Mouse (Mus musculus) right cerebral cortex, postnatal 14 days (tissue): ENCODE measurements at regions not wholly inside any gene's neighbourhood (a gene's known extent, or its start where the extent isn't known, plus 50 kb on each side); places are given as distances from the start of the nearest gene placed in this dataset.

Experiments used
- DNase-seq: peaks from one replicate; pipeline ENCODE4 v3.0.0; 2022

- DNase-seq = no peak
These were observed 197.6 kb upstream of the Bmper start for GRCm38 (mm10) chr9:23025247-23025646.

- peak; percentile 74 for DNase-seq
These were observed 195.2 kb upstream of the Bmper start for GRCm38 (mm10) chr9:23027377-23028313.

GRCm38 (mm10) chr9:23029421-23029820 is 193.5 kb upstream of the Bmper start:
- no peak for DNase-seq

- DNase-seq = no peak
These were observed 192.7 kb upstream of the Bmper start for GRCm38 (mm10) chr9:23030138-23030537.

- no peak for DNase-seq
These were observed 192.3 kb upstream of the Bmper start for GRCm38 (mm10) chr9:23030546-23030945.

GRCm38 (mm10) chr9:23031916-23032315 is 191.0 kb upstream of the Bmper start:
- no peak for DNase-seq

GRCm38 (mm10) chr9:23035306-23035705 is 187.6 kb upstream of the Bmper start:
- DNase-seq = no peak

- DNase-seq = no peak
These were observed 186.8 kb upstream of the Bmper start for GRCm38 (mm10) chr9:23035901-23036610.

GRCm38 (mm10) chr9:23037513-23037914 is 185.4 kb upstream of the Bmper start:
- DNase-seq = no peak

GRCm38 (mm10) chr9:23039588-23039987 is 183.3 kb upstream of the Bmper start:
- no peak for DNase-seq

- no peak for DNase-seq
These were observed 181.9 kb upstream of the Bmper start for GRCm38 (mm10) chr9:23041025-23041424.

- no peak for DNase-seq
These were observed 181.1 kb upstream of the Bmper start for GRCm38 (mm10) chr9:23041537-23042472.

GRCm38 (mm10) chr9:23043006-23043405 is 179.9 kb upstream of the Bmper start:
- DNase-seq = no peak

- DNase-seq = no peak
These were observed 177.4 kb upstream of the Bmper start for GRCm38 (mm10) chr9:23045486-23045885.

GRCm38 (mm10) chr9:23050751-23051150 is 172.1 kb upstream of the Bmper start:
- no peak for DNase-seq

GRCm38 (mm10) chr9:23059526-23059925 is 163.3 kb upstream of the Bmper start:
- no peak for DNase-seq

- no peak for DNase-seq
These were observed 162.3 kb upstream of the Bmper start for GRCm38 (mm10) chr9:23060526-23060925.

- no peak for DNase-seq
These were observed 161.5 kb upstream of the Bmper start for GRCm38 (mm10) chr9:23061179-23061929.

- no peak for DNase-seq
These were observed 160.7 kb upstream of the Bmper start for GRCm38 (mm10) chr9:23062057-23062655.

- DNase-seq = no peak
These were observed 160.0 kb upstream of the Bmper start for GRCm38 (mm10) chr9:23062656-23063444.

- DNase-seq = no peak
These were observed 158.9 kb upstream of the Bmper start for GRCm38 (mm10) chr9:23064001-23064400.
